Mouse (Mus musculus) central nervous system, embryonic 14 days (tissue): ENCODE results near the gene Vmn1r47. TPM values are rescaled to one million over a fixed set of nuclear protein-coding genes. Genes with fewer than 3 reads are reported as not detected.

Experiments used
- polyA plus RNA-seq: library from polyadenylated mRNA; depleted of rRNA; stranded (reverse); fragments of >200 nt; gene quantifications from 2 replicates; pipeline ENCODE4 v1.2.3, GENCODE M21; 2012; rRNA removed

Vmn1r47 gene
- polyA plus RNA-seq, result not detected in 2 replicates

DNA sequence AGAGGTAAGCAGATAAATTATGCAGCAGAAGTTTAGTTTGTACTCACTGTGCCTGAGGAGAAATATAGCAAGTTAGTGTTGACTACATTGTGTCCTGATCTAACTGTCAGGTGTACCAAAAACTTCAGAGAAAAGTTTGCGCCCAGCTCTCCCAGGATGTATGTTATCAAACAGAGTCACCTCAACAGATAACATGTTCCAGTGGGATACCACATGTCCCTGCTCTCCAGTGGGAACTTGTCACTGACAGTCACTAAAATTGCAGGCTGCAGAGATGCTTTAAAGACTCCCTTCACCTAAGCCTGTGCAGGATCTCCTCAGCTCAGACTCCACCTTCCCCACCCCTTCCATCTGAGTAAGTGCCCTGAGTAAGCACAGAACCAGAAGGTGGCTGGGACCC lies at the start of gene Vmn1r47:
Gene Vmn1r47 (plus strand): TSS at position 301 of the 400 bp plus-strand sequence.

GRCm38 (mm10) chr6:89969013-89969412 lies 46.9 kb upstream of the Vmn1r47 start, which contains the start of gene Vmn1r46:
TSS of gene Vmn1r46 (plus strand) at chr6:89969313.

GRCm38 (mm10) chr6:90036741-90037140 lies 20.8 kb downstream of the Vmn1r47 start, which contains the start of gene Vmn1r48:
TSS of gene Vmn1r48 (minus strand) at chr6:90036841.

Other genes with a start within 250 kb of the Vmn1r47 start
- not detected in 2 replicates for gene Vmn1r42, start 139.7 kb upstream of the Vmn1r47 start, polyA plus RNA-seq
- not detected in 2 replicates for gene Vmn1r43, start 139.7 kb upstream of the Vmn1r47 start, polyA plus RNA-seq
- gene Vmn1r44, start 132.5 kb upstream of the Vmn1r47 start, polyA plus RNA-seq, result not detected in 2 replicates
- gene Vmn1r45, start 75.5 kb upstream of the Vmn1r47 start, polyA plus RNA-seq, result not detected in 2 replicates
- gene Vmn1r46, start 46.8 kb upstream of the Vmn1r47 start, polyA plus RNA-seq, result not detected in 2 replicates
- not detected in 2 replicates for gene Vmn1r48, start 20.7 kb downstream of the Vmn1r47 start, polyA plus RNA-seq
- not detected in 2 replicates for gene Vmn1r49, start 62.4 kb downstream of the Vmn1r47 start, polyA plus RNA-seq
- not detected in 2 replicates for gene Vmn1r50, start 85.3 kb downstream of the Vmn1r47 start, polyA plus RNA-seq
- not detected in 2 replicates for gene Vmn1r51, start 106.4 kb downstream of the Vmn1r47 start, polyA plus RNA-seq
- gene Vmn1r52, start 158.7 kb downstream of the Vmn1r47 start, polyA plus RNA-seq, result not detected in 2 replicates
- gene V1ra8, start 186.6 kb downstream of the Vmn1r47 start, polyA plus RNA-seq, result not detected in 2 replicates
- gene Vmn1r53, start 208.3 kb downstream of the Vmn1r47 start, polyA plus RNA-seq, result not detected in 2 replicates
- not detected in 2 replicates for gene Vmn1r54, start 230.2 kb downstream of the Vmn1r47 start, polyA plus RNA-seq